Mouse (Mus musculus) E14TG2a.4 (cell line): ENCODE measurements around the gene Vav1.

Experiments
- CTCF ChIP-seq: conservative IDR thresholded peaks from 2 replicates; pipeline ENCODE4 v1.5.1; 2014; ENCODE audit warnings: low read length
- NANOG ChIP-seq: IDR thresholded peaks from 2 replicates; pipeline ENCODE4 v1.6.1; 2014; ENCODE audit warnings: borderline replicate concordance, low read length, mixed read lengths

DNA sequence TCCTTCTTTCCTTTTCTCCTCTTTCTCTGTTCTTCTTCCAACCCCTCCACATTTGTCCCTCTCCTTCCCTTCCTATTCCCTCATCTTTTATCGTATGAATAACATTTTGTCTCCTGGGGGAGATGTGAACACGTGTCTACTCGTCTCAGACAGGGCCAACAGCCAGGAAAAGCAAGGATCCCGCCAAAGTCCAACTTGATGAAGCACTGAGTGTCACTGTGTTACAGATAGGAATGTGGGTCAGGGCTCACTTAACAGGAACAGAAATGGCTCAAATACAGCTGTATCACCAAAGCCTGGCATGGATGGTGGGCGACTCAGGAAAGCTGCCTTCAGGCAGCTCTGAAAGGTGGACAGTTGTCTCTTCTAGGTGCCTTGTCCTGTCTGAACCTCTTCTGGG lies 10.4 kb downstream of the Vav1 start:
- TF ChIP-seq CTCF (no peak), NANOG (no peak)
